Mouse (Mus musculus) spleen, adult 12 weeks (tissue): ENCODE results near the gene Plbd2.

ENCODE experiments used
- DNase-seq: peaks from one replicate; pipeline ENCODE4 v3.0.0; 2022; ENCODE audit warnings: low spot score

Gene Plbd2

DNA sequence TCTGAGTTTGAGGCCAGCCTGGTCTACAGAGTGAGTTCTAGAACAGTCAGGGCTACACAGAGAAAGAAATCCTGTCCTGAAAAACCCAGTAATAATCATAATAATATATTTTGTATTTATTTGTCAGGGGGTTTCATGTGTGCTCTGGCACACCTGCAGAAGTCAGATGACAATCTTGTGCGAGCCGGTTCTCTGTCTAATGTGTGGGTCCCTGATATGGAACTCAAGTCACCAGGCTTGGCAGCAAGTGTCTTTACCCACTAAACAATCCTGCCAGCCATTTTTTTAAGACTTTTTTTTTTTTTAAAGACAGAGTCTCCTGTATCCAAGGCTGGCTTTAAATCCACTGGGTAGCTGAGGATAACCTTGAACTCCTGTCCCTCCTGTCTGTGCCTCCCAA, 30.1 kb downstream of the Plbd2 start:
- no peak for DNase-seq

DNA sequence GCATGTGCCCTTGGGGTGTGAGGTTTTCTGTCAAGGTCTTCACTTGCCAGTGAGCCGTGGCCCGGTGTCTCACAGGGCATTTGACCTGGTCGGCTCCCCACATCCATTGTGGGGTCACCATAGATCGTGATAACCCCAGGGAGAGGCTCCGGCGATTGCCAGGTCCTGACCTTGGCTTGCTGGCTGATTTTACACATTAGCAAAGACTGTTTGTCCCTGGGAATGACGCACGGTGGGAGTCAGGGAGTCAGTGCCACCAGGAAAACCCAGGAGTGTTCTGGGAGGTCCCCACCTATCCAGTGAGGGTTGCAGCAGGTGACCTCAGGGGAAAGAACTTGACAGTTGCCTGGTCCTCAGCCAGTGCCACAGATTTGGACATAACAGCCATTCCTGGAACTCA, 30.7 kb downstream of the Plbd2 start, which contains the start of gene Sdsl:
Gene Sdsl (minus strand): TSS at position 41 of the 400 bp plus-strand sequence.
- no peak for DNase-seq

DNA sequence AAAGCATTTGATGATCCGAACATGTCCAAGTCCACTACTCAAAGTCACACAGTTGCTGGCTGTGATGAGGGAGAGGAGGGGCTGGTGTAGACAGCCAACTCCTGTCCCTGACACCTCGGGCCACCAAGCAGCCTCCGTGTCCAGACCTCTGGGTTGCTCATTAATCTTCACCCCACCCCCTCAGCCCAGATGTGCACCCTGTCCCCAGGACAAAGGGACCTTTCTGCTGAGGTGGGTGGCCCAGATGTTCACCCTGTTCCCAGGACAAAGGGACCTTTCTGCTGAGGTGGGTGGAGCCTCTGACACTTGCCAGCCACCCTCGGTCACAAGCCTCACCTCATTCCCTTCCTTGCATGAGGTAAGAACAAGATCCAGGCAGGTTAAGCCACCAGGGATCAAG, 31.9 kb downstream of the Plbd2 start:
- DNase-seq: no peak

DNA sequence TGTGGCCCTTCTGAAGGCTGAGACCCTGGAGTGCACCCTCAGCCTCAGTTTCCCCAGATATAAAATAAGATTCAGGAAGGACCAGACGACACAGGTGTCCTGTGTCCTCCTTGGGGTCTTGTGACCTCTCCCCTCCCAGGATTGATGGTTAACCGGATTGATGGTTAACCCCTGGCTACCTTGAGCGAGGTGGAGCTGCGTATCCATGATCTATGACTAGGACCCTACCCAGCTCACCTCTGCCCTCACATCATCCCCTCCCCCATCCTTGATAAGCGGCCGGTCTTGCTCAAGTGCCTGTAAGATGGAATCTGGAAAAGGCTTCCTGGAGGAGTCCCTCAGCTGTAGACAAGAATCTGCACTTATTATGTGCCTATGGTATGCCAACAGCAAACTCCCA, 34.6 kb downstream of the Plbd2 start:
- DNase-seq: no peak

DNA sequence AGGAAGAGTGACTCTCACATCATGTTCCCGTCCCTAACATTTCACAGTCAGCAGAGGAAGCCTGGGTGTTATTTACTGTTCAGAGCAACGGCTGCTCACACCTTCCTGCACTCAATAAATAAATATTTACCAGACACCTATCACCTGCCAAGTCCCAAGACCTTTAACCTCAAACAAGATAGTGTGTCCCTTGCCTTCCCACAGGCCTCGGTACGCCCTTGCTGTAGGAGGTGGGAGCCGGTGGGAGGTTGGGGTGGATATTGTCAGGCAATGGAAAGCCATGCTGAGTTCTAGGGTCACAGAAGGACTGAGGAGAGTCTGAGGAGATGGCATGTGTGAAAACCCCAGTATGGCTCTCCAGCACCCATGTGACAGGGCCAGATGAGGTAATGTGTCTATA, 35.1 kb downstream of the Plbd2 start:
- no peak for DNase-seq

DNA sequence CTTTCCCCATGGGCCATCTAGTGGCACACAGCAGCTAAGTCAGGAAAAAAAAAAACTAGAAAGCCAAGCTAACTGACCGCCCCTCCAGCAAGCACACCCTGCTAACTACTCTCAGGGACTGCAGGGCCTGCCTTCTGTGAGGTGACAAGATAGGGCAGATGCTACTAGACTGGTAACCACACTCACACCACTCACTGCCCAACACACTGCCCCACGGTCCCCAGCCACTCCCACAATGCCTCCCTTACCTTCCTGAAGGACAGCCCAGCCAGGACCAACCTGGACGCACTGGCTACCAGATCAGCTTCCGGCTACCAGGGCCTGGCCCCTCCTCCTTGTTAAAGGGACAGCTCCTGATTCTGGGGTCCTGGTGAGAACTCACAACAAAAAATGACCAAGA, 36.4 kb downstream of the Plbd2 start:
- DNase-seq: no peak

DNA sequence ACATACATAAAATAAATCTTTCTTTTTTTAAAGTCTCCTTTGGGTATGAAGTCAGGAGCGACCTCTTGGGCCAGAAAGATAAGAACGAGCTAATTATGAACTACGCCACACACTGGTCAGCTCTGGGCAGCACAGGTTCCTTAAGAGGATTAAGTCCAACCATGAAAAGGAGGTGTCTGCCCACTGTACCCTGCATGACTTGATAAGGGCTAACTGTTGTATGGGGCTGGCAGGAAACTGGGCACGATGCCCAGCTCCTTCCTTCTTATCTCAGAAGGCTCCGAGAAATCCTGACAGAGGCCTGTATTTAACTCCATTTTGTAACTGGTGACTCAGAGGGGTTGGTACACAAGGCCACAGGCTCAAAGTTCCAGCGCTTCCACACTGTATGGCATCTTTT, 37.6 kb downstream of the Plbd2 start:
- peak; percentile 52 for DNase-seq

DNA sequence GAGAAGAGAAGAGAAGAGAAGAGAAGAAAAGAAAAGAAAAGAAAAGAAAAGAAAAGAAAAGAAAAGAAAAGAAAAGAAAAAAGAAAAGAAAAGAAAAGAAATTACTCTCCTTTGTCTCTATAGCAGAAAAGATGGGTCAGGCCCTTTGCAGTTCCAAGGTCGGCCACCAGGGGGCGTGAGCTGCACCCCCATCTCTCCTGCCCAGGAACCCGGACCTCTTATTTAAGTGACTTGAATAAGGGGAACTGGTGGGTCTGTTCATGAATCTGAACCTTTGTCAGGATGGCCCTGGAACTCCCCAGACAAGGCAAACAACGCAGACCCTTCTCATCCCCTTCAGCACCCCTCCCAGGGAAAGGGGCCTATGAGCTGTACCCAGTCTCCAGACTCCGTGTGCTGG, 38.4 kb downstream of the Plbd2 start:
- DNase-seq: peak; percentile 29

DNA sequence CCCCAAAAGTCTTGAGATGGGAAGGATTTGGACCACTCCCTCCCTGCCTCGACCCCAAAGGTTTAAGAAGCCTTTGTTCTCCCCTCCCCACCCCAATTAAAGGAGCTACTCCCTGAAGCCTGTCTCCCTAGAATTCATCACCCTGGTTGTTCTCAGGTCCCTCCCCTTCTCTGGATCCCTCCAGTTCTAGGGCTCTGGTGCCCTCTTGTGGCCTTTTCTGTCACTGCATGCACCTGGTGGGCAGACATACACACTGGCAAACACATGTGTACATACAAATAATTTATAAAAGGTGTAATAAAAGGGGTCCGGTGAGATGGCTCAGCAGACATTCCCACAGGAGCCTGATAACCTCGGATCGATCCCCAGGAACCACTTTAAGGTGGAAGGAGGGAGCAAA, 39.1 kb downstream of the Plbd2 start:
- DNase-seq: peak; percentile 40

DNA sequence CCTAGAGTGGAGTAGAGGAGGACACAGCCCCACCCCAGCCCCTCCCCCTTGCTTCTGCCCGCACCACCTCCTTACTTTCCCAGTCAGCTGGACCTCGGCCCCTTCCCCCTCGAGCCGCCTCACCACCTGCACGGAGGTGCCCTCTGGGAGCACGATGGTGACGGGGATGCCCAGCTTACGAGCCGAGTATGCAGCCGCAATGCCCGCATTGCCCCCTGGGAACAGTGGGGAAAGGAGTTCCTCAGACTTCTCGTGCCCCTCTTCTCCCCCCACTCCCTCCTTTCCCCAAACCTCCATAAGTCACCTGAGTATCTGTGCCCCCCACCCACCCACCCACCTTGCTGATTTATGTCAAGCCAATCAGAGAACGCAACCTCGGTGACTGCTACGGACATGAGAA, 41.5 kb downstream of the Plbd2 start:
- DNase-seq: no peak

DNA sequence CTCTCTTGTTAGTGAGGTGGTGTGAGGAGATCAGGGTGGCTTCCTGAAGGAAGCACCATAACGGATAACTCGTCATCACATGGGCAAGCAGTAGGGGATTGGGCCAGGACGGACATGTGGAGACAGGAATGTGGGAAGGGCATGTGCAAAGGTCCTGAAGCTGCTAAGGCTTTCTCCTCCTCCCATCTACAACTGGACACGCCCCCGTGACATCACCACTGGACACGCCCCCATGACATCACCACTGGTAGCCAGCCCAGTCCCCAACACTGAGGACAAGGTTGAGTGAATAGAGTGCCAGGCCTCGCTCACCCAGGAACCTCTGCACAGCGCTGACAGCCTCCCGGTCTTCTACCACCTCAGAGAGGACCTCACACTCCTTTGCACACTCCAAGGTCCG, 44.3 kb downstream of the Plbd2 start:
- DNase-seq: no peak

DNA sequence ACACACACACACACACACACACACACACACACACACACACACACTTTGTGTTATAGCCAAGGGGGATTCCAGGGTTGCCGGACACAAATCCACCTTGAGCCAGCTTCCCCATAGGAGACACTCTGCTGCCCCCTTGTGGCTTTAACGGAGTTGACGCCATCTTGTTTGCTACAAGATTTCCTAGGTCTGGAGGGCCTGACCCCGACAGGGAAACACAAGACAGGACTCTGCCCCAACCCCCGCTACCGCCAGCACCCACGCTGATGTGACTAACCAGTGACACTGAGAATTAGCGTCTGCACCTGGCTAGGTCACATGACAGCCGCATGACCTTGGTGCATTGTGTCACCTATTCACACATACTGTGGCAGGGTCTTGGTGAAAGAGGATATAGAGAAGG, 45.8 kb downstream of the Plbd2 start:
- peak; percentile 26 for DNase-seq

DNA sequence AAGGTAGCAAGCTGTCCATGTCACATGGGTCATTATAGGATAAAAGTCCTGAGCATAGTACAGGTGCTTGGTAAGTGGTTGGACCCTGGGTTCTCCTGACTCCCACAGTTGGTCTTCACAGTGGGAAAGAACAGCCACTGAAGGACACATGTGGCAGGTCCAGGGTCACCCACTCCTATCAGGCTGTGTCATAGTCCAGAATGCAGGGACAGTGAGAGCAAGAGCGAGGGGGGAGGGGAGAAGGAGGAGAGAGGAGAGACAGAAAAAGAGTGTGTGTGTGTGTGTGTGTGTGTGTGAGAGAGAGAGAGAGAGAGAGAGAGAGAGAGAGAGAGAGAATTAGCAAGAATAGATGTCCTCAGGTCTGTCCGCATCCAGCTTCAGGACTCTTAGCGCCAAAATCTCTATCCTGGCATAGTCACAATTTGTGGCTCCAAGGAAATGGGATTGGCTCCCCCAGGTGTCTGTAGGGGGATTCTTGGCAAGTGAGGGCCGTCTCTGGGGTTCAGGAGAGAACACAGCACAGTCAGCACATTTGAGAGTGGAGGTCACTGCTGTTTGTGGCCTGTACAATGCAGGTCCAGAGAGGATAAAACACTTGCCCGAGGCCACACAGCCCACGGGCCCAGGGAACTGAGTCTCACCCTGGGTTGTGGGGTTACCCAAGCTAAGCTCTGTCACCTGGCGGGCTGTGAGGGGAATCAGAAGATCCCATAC, 46.4 kb downstream of the Plbd2 start:
- no peak for DNase-seq

DNA sequence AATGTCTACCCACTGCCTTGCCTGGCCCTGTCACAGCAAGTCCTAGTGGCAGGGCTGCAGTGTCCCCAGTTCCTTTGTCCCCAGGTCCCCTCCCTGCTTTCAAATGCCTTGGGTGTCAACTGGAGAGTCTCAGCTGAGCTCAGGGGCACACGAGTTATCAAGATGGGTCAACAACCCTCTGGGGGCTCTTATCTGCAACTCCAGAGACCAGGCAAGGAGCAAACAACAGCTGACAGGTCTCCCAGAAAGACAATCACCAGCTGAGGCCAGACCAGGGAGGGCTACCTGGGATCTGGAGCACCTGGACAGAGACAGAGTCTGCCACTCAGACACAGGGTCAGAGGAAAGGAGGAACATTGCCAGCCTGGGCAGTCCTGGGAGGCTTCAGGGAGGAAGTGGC, 47.2 kb downstream of the Plbd2 start:
- no peak for DNase-seq

DNA sequence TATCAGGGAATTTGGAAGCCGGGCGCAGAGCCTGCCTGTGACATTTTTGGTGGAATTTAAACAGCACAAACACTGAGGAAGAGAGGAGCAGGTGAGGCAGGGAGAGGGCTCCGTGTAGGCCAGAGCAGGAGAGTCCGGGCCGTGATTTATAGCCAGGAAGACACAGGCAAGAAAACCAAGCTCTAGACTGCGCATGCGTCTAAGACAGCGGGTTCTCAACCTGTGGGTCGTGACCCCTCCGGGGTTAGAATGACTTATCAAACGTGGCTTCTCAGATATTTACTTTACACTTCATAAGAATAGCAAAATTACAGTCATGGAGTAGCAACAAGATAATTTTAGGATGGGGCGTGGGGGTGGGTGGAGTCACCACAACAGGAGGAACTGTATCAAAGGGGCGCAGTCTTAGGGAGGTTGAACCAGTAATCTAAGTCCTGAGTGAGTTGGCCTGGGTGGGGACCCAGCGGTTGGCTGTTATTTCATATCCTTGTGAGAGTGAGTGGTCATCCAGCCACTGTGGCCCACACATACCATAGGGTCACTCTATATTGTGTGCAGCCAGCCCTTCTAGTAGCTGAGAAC, 48.6 kb downstream of the Plbd2 start:
- no peak for DNase-seq

DNA sequence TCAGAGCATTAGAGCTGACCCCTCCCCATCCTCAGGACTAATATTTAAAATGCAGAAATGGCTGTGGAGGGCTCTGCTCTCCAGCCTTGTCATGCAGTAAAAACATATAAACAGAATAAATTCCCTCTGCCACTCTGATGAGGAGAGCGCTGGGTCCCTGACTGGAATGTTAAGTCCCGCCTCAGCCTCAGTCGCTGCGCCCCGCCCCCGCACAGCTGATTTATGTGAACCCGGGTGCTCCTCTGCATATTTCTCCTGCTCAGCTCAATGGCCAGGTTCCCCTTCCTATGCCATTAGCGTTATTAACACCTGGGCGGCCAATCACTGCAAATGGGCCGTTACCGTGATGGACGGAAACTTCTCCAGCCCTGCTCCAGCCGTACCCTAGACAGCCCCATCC, 56.1 kb downstream of the Plbd2 start:
- no peak for DNase-seq

DNA sequence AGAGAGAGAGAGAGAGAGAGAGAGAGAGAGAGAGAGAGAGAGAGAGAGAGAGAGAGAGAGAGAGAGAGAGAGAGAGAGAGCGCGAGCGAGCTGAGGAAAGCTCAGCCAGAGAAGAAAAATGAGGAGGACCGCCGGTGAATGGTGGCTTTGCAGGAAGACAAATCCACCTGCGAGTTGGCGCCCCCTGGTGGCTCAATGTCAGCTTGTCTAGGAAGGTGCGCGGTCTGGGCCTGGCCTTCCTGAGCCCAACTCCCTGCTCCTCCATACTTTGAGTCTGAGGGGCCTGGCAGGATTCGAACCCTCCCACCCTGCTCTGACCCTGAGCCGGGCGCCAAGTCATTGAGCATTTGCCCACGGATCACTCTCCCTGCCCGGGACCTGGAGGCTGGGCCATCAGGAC, 62.7 kb downstream of the Plbd2 start:
- DNase-seq: peak; percentile 65

DNA sequence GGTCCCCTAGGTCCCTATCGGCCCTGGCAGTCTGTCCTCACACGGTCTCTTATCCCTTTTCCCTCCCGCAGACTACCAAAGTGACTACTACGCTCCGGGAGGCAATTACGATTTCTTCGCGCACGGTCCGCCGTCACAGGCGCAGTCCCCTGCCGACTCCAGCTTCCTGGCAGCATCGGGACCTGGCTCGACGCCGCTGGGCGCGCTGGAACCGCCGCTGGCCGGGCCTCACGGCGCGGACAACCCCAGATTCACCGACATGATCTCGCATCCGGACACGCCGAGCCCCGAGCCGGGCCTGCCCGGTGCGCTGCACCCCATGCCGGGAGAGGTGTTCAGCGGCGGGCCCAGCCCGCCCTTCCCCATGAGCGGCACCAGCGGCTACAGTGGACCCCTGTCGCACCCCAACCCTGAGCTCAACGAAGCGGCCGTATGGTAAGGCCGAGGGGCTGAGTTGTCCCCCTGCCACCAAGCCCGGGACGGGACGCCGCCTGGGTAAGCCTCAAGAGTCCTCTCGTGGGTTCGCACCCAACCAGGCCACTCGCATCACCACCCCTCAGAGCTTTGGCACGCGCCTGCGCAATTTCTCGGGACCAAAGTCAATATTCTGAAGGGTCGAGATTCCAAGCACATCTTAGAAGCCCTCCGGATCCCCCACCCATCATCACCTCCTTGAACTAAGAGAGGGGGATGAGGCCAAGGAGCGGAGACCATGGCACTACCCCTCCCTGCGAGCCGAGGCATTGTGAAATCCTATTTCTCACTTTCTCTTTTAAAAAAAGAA, 63.3 kb downstream of the Plbd2 start:
- no peak for DNase-seq

DNA sequence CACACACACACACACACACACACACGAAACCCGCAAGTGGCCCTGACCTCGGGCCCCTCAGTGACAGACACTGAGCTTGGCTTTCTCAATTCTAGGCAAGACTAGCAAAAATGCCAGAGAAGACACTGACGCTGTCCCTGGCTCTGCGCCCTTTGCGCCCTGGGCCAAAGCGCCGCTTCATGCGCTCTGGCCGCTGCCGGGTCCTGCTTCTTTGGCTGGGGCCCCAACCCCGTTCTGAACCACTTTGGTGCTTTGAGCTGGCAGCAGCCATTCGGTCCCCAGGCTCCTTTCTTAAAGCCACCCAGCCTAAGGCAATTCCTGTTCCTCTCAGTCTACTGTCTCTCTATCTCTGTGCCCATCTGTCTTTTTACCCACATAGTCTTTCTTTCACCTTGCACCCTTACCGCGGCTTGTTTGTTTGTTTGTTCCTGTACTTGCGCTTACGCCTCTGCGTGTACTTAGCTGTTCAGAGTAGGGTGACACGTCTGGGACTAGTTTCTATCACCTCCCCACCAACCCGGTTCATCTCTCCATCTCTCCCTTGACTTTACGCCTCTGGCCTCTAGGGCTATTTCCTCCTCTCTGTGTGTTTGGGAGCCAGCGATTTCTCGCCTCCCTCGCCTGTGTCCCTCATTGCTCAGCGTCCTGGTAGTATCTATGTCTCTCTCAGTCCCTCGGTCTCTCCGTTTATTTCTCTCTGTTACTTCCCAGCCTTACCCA, 64.3 kb downstream of the Plbd2 start:
- DNase-seq: no peak

DNA sequence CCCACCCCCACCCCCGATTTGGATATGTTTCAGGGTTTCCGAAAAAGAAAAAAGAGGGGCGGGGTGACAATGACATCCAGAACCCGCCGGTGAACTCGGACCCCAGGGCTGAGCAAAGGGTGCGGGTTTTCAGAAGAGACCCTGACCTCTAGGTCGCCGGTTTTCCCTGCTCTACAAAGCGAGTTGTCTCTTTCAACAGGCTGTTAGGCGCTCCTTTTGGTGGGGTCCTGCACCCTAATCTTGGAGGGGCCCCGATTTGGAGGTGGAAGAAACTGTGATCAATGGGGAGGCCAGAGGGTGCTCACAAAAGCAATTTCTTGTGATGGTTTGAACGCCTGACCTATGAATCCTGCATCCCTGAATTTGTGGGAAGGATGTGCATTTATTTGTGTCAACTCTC, 65.0 kb downstream of the Plbd2 start:
- DNase-seq: no peak

DNA sequence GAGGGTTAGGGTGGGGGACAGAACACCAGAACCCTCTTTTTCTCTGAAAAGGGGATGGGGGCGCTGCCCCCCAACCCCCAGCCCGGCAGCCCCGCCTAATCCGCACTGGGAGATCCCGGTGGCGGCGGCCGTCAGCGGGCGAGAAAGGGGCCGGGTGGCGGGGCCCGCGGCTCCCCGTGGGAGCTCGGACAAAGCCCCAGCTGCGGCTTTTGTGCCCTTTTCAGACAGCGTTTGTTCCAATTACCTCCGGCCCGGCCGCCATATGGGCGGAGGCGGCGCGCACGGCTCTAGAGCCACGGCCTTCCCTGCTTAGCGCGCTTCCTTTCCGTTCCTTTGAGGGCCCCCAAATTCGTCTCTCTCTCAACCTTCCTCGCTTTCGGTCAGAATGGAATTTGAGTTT, 65.4 kb downstream of the Plbd2 start:
- no peak for DNase-seq

DNA sequence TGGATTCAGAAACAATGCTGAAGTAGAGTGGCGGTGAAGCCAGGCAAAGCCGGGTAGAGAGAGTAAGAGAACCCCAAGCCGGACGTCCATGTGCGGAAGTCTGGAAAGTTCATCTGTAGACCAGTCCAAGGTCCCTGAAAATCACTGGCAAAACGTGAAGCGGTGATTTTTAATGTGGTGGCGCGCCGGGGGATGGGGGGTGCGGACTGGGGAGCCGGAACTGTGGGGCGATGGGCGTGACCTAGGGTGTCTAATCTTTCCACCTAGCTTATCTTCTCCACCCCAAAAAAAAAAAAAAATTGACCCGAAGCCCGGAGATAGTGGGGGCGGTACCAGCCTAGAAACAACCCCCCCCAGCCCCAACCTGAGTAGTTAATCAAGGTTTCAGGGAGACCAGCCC, 65.9 kb downstream of the Plbd2 start:
- DNase-seq: no peak
